Mouse (Mus musculus) midbrain, embryonic 15.5 days (tissue): Measurements from ENCODE around the gene Wdtc1. TPM values are rescaled to one million over a fixed set of nuclear protein-coding genes. Genes with fewer than 3 reads are reported as not detected.

Experiments used
- ATAC-seq: fragments of 200-750 bp; cut with Nextera tagmentation; replicated peaks from 2 replicates; pipeline ENCODE4 v1.8.0; 2017; ENCODE audit warnings: moderate TSS enrichment
- H3K27ac ChIP-seq: fragments of 300-500 bp; sonication (generic); 2 replicates; pipeline ENCODE4 v1.5.1; 2015; ENCODE audit warnings: mild to moderate bottlenecking, inconsistent platforms
- H3K27me3 ChIP-seq: fragments of 300-500 bp; sonication (generic); replicated peaks from 2 replicates; pipeline ENCODE4 v1.6.1; 2015; ENCODE audit warnings: inconsistent platforms
- H3K36me3 ChIP-seq: fragments of 300-500 bp; sonication (generic); replicated peaks from 2 replicates; pipeline ENCODE4 v1.6.1; 2015; ENCODE audit warnings: inconsistent platforms
- H3K4me1 ChIP-seq: fragments of 300-500 bp; sonication (generic); 2 replicates; pipeline ENCODE4 v1.6.1; 2015; ENCODE audit warnings: inconsistent platforms
- H3K4me2 ChIP-seq: fragments of 300-500 bp; sonication (generic); 2 replicates; pipeline ENCODE4 v1.6.1; 2015; ENCODE audit warnings: inconsistent platforms, mild to moderate bottlenecking, moderate library complexity
- H3K4me3 ChIP-seq: fragments of 300-500 bp; sonication (generic); 2 replicates; pipeline ENCODE4 v1.5.1; 2015; ENCODE audit warnings: mild to moderate bottlenecking, inconsistent platforms
- H3K9ac ChIP-seq: fragments of 300-500 bp; sonication (generic); 2 replicates; pipeline ENCODE4 v1.6.1; 2015; ENCODE audit warnings: mild to moderate bottlenecking, inconsistent platforms
- H3K9me3 ChIP-seq: fragments of 300-500 bp; sonication (generic); 2 replicates; pipeline ENCODE4 v1.6.1; 2016; ENCODE audit warnings: inconsistent platforms
- WGBS: fragments of 180-500 bp; shearing (Covaris S2); methylation state at CpG from one replicate; pipeline ENCODE4 v1.1.7; 2015; ENCODE audit warnings: mixed read lengths; 5-methylcytosine and 5-hydroxymethylcytosine counted together
- polyA plus RNA-seq: library from polyadenylated mRNA; unstranded; fragments of >200 nt; fragmentation: Nextera tagmentation; extraction: Ambion mirVana; gene quantifications from 2 replicates; pipeline ENCODE4 v1.2.1, GENCODE M21; 2015

Gene Wdtc1
- polyA plus RNA-seq, 1 experiment from 2014 or later = 23.2 TPM

DNA sequence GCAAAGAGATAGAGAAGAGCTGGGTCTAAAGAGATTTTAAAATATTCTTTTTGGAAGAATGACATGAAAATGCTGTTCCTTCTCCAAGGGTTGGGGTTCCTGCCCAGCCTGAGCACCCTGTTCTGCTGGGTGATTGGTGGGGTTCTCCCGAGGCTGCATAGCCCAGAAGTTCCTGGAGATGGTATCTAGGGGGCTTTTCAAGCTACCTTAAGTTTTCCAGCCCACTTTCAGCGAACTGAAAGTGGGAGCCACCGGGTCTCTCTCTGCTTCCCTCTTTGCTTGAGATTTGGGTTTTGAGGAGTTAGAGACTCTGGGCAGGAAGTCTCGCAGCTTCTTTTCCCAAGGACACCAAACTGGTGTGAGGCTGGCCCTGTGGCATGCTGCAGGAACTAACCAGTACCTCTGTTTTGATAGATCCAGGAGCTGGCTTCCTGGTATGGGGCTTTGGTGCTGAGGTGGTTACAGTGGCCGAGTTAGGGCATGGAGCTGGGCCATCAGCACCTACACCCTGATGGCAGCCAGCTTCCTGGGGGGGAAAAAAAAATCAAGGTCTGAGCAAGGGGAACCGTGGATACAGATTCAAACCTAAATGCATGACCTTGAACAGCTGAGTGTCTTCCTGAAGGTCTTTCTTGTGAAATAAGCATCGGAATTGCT lies 18.5 kb upstream of the Wdtc1 start:
- Histone ChIP-seq H3K9ac (no peak overlapping the region; the same call in 1 of the 2 replicates), H3K4me2 (peak overlapping the region; percentile 72), H3K27me3 (no peaks in the 10 kb centered on the region), H3K36me3 (no peaks in the 10 kb centered on the region), H3K27ac (no peak overlapping the region), H3K4me1 (peaks cover 52% of the 10 kb centered on the region), H3K4me3 (peak overlapping the region; percentile 52), H3K9me3 (no peaks in the 10 kb centered on the region)
- WGBS = 86% methylated on average over 7 of the region's 7 CpGs
- no peak for ATAC-seq

DNA sequence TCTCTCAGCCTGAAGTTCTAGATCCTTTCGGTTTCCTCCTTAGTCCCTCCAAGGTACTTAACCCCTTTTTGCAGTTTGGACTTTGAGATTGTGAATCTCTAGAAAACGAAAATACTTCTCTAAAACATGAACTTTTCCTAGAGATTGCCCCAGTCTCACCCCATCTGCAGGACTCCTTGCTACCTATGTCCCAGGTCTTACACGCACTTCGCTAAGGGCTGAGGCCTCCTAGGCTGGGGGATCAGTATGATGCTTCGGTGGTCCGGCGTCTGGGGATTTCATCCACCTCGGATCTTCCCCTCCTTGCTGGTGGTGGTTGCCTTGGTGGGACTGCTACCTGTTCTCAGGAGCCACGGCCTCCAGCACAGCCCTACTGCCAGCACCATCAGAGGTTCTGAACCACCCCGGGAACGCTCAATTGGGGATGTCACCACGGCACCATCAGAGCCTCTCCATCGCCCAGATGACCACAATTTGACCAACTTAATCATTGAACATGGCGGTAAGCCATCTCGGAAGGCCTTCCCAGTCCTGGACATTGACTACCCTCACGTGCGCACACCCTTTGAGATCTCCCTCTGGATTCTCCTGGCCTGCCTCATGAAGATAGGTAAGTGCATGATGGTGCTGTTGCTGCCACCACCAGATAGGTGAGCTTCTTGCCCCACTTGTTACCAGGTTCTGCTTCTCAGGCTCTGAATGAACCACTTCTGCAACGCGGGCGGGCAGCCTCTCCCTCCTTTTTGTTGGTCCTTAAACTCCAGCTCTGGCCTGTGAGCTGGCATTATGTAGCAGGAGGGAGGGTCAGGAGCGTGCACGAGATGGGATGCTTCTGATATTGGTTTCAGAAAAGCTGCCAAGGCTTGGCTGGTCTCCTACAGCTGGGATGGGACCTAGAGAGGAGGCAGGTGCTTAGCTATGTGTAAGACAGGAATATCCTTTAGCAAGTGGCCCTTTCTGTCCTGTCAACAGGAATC lies 17.3 kb upstream of the Wdtc1 start:
- H3K4me1 ChIP-seq = peaks cover 47% of the 10 kb centered on the region
- no peak for ATAC-seq
- peak overlapping the region; percentile 52 for H3K4me3 ChIP-seq
- H3K27me3 ChIP-seq = no peaks in the 10 kb centered on the region
- peak overlapping the region; percentile 72 for H3K4me2 ChIP-seq
- H3K36me3 ChIP-seq = no peaks in the 10 kb centered on the region
- WGBS = 68% methylated on average over 22 of the region's 22 CpGs
- no peaks in the 10 kb centered on the region for H3K9me3 ChIP-seq
- H3K9ac ChIP-seq = peak overlapping the region; percentile 87
- H3K27ac ChIP-seq = peak overlapping the region; percentile 86

DNA sequence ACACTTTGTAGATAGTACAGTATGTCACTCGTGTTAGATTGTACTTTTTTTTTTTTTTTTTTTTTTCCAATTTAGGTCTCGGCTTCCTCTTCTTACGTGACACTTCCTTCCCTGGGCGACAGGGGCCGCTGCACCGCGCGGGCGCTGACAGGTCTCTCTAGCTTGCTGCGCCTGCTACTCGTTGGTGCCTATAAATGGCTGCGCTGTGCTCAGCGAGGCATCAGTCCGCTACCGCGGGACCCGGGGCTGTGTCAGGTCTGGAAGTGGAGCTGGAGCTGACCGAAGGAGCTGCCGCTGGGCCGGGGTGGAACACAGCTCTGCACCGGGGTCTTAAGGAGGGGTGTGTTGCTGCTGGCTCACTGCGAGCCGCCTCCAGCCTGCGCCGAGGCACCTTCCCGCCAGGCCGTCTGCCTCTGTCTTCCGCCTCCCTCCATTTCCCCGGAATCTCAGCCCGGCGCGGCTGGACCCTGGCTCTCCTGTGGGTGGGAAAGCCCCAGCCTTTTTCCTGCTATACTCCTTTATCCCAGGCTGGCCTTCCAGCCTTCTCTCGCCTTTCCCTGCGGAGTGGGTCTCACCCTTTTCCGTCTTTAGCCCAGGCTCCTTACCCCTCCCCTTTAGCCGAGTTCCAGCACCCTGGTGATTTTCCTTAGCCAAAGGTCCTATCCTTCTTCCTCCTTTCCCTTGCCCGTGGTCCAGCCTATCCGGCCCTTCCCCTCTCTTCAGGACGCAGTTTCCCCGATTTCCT lies 16.4 kb upstream of the Wdtc1 start, which contains the start of gene Slc9a1:
Slc9a1 (plus strand) TSS at position 154 of the 745 bp plus-strand sequence.
- under 1% methylated on average over 40 of the region's 40 CpGs for WGBS
- Histone ChIP-seq H3K4me3 (peak within 1 kb of the TSS; percentile 52), H3K27me3 (no peaks in the 10 kb centered on the region), H3K36me3 (no peaks in the 10 kb centered on the region), H3K4me2 (peak within 1 kb of the TSS; percentile 72), H3K27ac (peak within 1 kb of the TSS; percentile 86), H3K9me3 (no peaks in the 10 kb centered on the region), H3K4me1 (peaks cover 45% of the 10 kb centered on the region), H3K9ac (peak within 1 kb of the TSS; percentile 87)
- ATAC-seq = peak; percentile 97

DNA sequence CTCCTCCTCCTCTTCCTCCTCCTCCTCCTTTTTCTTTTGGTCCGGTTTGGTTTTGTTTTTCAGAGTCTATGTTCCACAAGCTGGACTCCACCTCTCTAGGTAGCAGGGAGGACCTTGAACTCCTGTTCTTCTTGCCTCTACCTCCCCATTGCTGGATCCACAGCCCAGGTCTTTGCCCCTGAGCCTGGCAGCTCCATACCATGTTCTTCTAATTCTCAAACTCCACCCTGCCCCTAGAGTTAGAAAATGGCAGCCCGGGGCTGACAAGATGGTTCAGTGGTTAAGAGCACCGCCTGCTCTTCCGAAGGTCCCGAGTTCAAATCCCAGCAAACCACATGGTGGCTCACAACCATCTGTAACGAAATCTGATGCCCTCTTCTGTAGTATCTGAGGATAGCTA lies 1.4 kb upstream of the Wdtc1 start:
- Histone ChIP-seq H3K36me3 (no peaks in the 10 kb centered on the region), H3K9ac (no peak overlapping the region), H3K4me1 (no peaks in the 10 kb centered on the region), H3K27me3 (no peaks in the 10 kb centered on the region), H3K4me3 (no peak overlapping the region), H3K27ac (no peak overlapping the region), H3K9me3 (no peaks in the 10 kb centered on the region), H3K4me2 (no peak overlapping the region)
- no peak for ATAC-seq
- 91% methylated on average over 6 of the region's 6 CpGs for WGBS

DNA sequence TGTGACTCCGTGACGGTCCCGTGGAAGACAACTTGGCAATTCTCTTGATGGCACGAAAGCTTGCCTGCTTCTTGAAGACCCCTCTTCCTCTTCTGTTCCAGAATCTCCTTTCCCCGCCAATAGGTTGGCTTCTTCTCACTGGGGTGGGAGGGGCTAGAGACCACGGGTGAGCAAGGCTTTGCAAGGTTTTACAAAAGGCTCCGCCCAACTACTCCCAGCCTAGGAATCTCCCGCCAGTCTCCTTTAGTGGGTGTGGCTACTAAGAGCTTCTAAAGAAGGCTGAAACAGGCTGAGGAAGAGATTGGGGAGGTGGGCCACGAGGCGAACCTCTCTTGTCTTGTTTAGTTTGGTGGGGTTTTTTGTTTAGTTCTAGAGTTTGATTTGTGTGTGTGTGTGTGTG lies 484 bp downstream of the Wdtc1 start:
- no peak for ATAC-seq
- Histone ChIP-seq H3K9ac (no peak overlapping the region), H3K9me3 (no peaks in the 10 kb centered on the region), H3K27me3 (no peaks in the 10 kb centered on the region), H3K4me3 (no peak overlapping the region), H3K4me1 (no peaks in the 10 kb centered on the region), H3K36me3 (no peaks in the 10 kb centered on the region), H3K27ac (no peak overlapping the region), H3K4me2 (no peak overlapping the region)
- WGBS = 76% methylated on average over 10 of the region's 10 CpGs

DNA sequence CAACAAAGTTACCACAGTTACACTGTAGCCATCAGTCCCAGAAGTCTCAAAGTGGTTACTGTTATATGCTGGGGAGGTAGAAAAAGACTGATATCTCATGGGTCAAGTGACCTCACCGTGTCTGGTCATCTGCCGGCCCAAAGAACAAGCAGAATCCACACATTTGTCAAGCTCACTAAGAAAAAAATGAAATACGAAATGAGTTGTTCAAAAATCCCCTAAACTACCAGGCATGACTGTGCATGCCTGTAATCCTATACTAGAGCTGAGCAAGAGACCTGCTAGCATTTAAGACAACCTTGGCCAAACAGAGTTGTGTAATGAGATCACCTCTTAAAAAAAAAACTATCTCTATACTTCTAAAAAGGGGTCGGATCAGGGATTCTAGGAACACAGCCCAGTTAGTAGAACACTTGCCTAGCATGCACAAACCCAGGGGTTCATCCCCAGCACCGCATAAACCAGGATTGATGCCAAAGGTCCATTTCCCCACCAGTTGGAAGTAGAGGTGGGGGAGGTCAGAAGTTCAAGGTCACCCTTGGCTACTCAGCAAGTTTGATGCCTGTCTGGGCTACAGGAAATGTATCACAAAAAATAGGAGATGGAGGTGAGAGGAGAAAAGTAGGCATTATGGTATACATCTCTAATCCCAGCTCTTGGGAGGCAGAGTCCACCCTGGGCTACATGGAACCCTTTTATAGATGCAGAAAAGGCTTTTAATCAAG lies 5.1 kb downstream of the Wdtc1 start:
- WGBS = 85% methylated on average over 5 of the region's 5 CpGs
- Histone ChIP-seq H3K27me3 (no peaks in the 10 kb centered on the region), H3K9ac (no peak overlapping the region), H3K4me1 (no peaks in the 10 kb centered on the region), H3K27ac (no peak overlapping the region), H3K36me3 (no peaks in the 10 kb centered on the region), H3K9me3 (no peaks in the 10 kb centered on the region), H3K4me2 (no peak overlapping the region), H3K4me3 (no peak overlapping the region)
- no peak for ATAC-seq

DNA sequence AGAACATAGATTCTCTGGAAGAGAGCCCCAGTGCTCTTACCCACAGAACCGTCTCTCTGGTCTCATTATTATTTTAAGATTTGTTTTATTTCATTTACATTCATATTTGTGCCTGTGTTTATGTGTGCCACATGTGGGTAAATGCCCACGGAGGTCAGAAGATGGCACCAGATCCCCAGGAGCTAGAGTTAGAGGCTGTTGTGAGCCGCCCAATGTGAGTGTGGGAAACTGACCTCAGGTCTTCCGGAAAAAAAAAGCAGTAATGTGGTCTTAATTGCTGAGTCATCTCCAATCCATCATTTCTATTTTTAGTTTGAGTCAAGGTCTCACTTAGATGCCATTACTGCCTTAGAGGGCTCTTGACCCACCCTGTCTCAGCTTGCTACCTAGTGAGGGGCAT lies 5.7 kb downstream of the Wdtc1 start:
- Histone ChIP-seq H3K9ac (no peak overlapping the region), H3K4me3 (no peak overlapping the region), H3K27me3 (no peaks in the 10 kb centered on the region), H3K9me3 (no peaks in the 10 kb centered on the region), H3K4me2 (no peak overlapping the region), H3K27ac (no peak overlapping the region), H3K4me1 (no peaks in the 10 kb centered on the region), H3K36me3 (no peaks in the 10 kb centered on the region)
- no peak for ATAC-seq
- WGBS = 78% methylated on average over 4 of the region's 4 CpGs

DNA sequence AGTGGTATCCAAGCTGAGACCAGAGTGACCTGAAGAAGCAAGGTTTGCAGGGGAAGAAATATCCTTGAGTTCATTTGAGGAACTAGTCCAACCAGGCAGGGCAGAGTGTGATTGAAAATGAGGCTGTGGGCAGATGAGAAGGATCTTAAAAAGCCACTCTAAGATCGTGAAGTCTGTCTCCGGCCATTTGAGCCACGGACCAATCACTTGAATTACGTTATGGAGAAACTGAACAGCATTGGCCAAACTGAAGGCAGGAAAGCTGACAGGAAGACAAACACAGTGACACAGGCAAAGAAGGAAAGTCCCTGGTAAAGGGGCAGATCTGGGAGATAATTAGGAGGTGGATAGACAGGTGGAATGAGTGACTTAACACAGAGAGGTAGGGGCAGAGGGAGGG lies 6.7 kb downstream of the Wdtc1 start:
- 87% methylated on average over 4 of the region's 4 CpGs for WGBS
- H3K9ac ChIP-seq = no peak overlapping the region
- no peaks in the 10 kb centered on the region for H3K4me1 ChIP-seq
- no peaks in the 10 kb centered on the region for H3K9me3 ChIP-seq
- no peaks in the 10 kb centered on the region for H3K27me3 ChIP-seq
- H3K4me2 ChIP-seq = no peak overlapping the region
- H3K4me3 ChIP-seq = no peak overlapping the region
- H3K36me3 ChIP-seq = no peaks in the 10 kb centered on the region
- no peak overlapping the region for H3K27ac ChIP-seq
- ATAC-seq = no peak

DNA sequence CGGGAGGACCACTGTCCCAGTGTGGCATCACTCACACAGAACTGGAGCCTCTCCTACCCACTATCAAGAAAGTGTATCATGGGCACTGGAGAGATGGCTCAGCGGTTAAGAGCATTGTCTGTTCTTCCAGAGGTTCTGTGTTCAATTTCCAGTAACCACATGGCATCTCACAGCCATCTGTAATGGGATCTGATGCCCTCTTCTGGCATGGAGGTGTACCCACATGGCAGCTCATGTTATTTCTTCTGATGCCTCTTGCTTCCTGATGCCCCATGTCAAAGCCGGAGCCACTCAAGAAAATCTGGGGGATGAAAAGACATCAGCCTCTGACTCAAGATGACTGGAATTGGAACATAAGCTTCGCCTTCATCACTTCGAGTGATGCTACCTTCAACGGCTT lies 7.6 kb downstream of the Wdtc1 start:
- Histone ChIP-seq H3K9ac (no peak overlapping the region), H3K27me3 (no peaks in the 10 kb centered on the region), H3K9me3 (no peaks in the 10 kb centered on the region), H3K36me3 (no peaks in the 10 kb centered on the region), H3K4me2 (no peak overlapping the region), H3K27ac (no peak overlapping the region), H3K4me1 (no peaks in the 10 kb centered on the region), H3K4me3 (no peak overlapping the region)
- ATAC-seq = no peak
- WGBS = 87% methylated on average over 6 of the region's 6 CpGs

DNA sequence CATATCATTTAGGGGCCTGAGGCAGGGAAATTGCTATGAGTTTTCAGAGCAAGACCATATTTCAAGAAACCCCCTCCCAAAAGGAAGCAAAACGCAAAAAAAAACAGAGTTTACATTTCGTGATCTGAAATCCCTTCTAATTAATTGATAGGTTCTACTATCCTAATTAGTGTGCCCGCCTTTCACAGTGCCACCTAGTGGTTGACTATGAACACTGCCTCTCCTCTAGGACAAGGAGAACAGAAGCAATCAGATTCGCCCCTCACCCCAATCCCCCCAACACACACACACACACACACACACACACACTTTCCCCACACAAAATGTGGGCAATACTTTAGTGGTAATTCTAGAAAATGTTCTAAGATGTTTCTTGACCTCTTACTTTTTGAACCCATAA lies 9.2 kb downstream of the Wdtc1 start:
- no peak overlapping the region for H3K27ac ChIP-seq
- 6% methylated on average over 4 of the region's 4 CpGs for WGBS
- H3K9me3 ChIP-seq = no peaks in the 10 kb centered on the region
- no peak overlapping the region for H3K9ac ChIP-seq
- H3K27me3 ChIP-seq = no peaks in the 10 kb centered on the region
- no peak for ATAC-seq
- H3K4me3 ChIP-seq = no peak overlapping the region
- peaks cover 2% of the 10 kb centered on the region; the same call in 1 of the 2 replicates for H3K4me1 ChIP-seq
- no peak overlapping the region for H3K4me2 ChIP-seq
- no peaks in the 10 kb centered on the region for H3K36me3 ChIP-seq

DNA sequence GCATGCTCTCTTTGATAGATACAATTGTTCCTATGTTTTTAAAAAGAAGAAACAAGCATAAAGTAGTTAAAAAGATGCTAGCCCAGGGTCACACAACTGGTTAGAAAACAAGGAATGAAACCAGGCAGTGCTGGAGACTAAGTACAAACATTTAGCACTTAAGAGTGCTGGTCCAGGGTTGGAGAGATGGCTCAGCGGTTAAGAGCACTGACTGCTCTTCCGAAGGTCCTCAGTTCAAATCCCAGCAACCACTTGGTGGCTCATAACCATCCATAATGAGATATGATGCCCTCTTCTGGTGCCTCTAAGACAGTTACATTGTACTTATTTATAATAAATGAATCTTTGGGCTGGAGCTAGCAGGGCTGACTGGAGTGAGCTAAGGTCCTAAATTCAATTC lies 13.1 kb downstream of the Wdtc1 start:
- 88% methylated on average over 2 of the region's 2 CpGs for WGBS
- H3K4me1 ChIP-seq = peaks cover 18% of the 10 kb centered on the region
- H3K36me3 ChIP-seq = no peaks in the 10 kb centered on the region
- no peak for ATAC-seq
- H3K4me3 ChIP-seq = no peak overlapping the region
- no peak overlapping the region for H3K4me2 ChIP-seq
- H3K27ac ChIP-seq = no peak overlapping the region
- no peaks in the 10 kb centered on the region for H3K9me3 ChIP-seq
- no peaks in the 10 kb centered on the region for H3K27me3 ChIP-seq
- no peak overlapping the region for H3K9ac ChIP-seq
